In the genomic region with DNA sequence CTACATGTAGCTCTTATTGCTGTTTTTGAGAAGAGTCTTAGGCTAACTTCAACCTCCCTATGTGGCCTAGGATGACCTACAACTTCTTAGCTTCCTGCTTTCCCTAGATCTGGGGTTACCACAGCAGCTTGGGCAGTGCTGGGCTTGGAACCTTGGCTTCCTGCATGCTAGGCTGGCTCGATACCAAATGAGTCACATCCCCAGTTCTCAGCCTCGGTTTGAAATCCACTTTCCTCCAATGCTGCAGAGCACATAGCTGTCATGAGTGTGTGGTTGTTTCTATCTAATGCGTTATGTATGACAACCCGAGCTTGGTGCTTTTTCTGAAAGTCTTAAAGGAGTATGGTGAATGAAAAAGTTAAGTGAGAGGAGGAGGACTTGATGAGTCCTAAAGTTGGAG, we compare ENCODE assay signal across 9 mouse cellular contexts. TPM values are rescaled to one million over a fixed set of nuclear protein-coding genes. Genes with fewer than 3 reads are reported as not detected.
DNase-seq lines count a peak whose midpoint lies in the region; ATAC-seq lines count a peak whose summit lies in the region.
"Had no signal": no experiment of that assay in that cellular context is flagged by ENCODE, and none has a peak within 500 bp of the region (broad histone marks: within the 10 kb centered on the region; RNA-seq: fewer than 3 reads in every experiment).

No protein-coding gene starts in this region.

- H3K27me3 ChIP-seq in midbrain, embryonic 13.5 days, result no peaks in the 10 kb centered on the region
- no peaks in the 10 kb centered on the region for H3K27me3 ChIP-seq in neural tube, embryonic 15.5 days (replicated peaks)
- no peaks in the 10 kb centered on the region for H3K27me3 ChIP-seq in forebrain, embryonic 13.5 days
- H3K27me3 ChIP-seq: forebrain, embryonic 15.5 days; limb, embryonic 13.5 days had no signal

- WGBS in midbrain, embryonic 13.5 days, result 86% methylated on average over 4 of the region's 4 CpGs
- 89% methylated on average over 4 of the region's 4 CpGs for WGBS in neural tube, embryonic 15.5 days
- WGBS in forebrain, embryonic 13.5 days, result 80% methylated on average over 4 of the region's 4 CpGs

- H3K9ac ChIP-seq in midbrain, embryonic 13.5 days (replicated peaks), result no peak overlapping the region
- H3K9ac ChIP-seq in neural tube, embryonic 15.5 days (replicated peaks), result no peak overlapping the region
- no peak overlapping the region for H3K9ac ChIP-seq in forebrain, embryonic 13.5 days
- H3K9ac ChIP-seq: forebrain, embryonic 15.5 days; limb, embryonic 13.5 days had no signal

- no peak for ATAC-seq in midbrain, embryonic 13.5 days
- ATAC-seq in neural tube, embryonic 15.5 days (ENCODE audit: low FRiP score), result no peak
- ATAC-seq in forebrain, embryonic 13.5 days, result no peak
- ATAC-seq: forebrain, embryonic 15.5 days had no signal

- no peaks in the 10 kb centered on the region for H3K4me1 ChIP-seq in midbrain, embryonic 13.5 days (replicated peaks)
- no peaks in the 10 kb centered on the region for H3K4me1 ChIP-seq in neural tube, embryonic 15.5 days
- 0 out of 2 replicates have a peak, but pooled peaks cover 3% of the 10 kb centered on the region for H3K4me1 ChIP-seq in forebrain, embryonic 13.5 days
- H3K4me1 ChIP-seq: limb, embryonic 13.5 days had no signal

- no peaks in the 10 kb centered on the region for H3K9me3 ChIP-seq in midbrain, embryonic 13.5 days
- no peaks in the 10 kb centered on the region for H3K9me3 ChIP-seq in neural tube, embryonic 15.5 days (replicated peaks)
- H3K9me3 ChIP-seq in forebrain, embryonic 13.5 days (replicated peaks), result no peaks in the 10 kb centered on the region
- H3K9me3 ChIP-seq: forebrain, embryonic 15.5 days; limb, embryonic 13.5 days had no signal

- H3K4me3 ChIP-seq in midbrain, embryonic 13.5 days (replicated peaks), result no peak overlapping the region
- no peak overlapping the region for H3K4me3 ChIP-seq in neural tube, embryonic 15.5 days (replicated peaks)
- no peak overlapping the region for H3K4me3 ChIP-seq in forebrain, embryonic 13.5 days
- H3K4me3 ChIP-seq: forebrain, embryonic 15.5 days; limb, embryonic 13.5 days had no signal

- H3K27ac ChIP-seq in midbrain, embryonic 13.5 days, result no peak overlapping the region
- no peak overlapping the region for H3K27ac ChIP-seq in neural tube, embryonic 15.5 days (replicated peaks)
- no peak overlapping the region for H3K27ac ChIP-seq in forebrain, embryonic 13.5 days
- H3K27ac ChIP-seq: forebrain, embryonic 15.5 days; limb, embryonic 13.5 days had no signal

- no peaks in the 10 kb centered on the region for H3K36me3 ChIP-seq in midbrain, embryonic 13.5 days
- no peaks in the 10 kb centered on the region for H3K36me3 ChIP-seq in neural tube, embryonic 15.5 days
- no peaks in the 10 kb centered on the region for H3K36me3 ChIP-seq in forebrain, embryonic 13.5 days (ENCODE audit: poor library complexity, severe bottlenecking)
- H3K36me3 ChIP-seq: forebrain, embryonic 15.5 days; limb, embryonic 13.5 days had no signal

- H3K4me2 ChIP-seq in midbrain, embryonic 13.5 days (replicated peaks), result no peak overlapping the region
- H3K4me2 ChIP-seq in neural tube, embryonic 15.5 days, result no peak overlapping the region
- no peak overlapping the region for H3K4me2 ChIP-seq in forebrain, embryonic 13.5 days
- H3K4me2 ChIP-seq: forebrain, embryonic 15.5 days; limb, embryonic 13.5 days had no signal

- peak; percentile 49 for DNase-seq in urinary bladder, postnatal 14 days (ENCODE audit: low spot score)
- no peak for DNase-seq in urinary bladder, adult 2 months (ENCODE audit: low spot score)
- DNase-seq in fibroblast of lung, adult 2 months (ENCODE audit: low read depth), result peak; percentile 83
- DNase-seq in kidney, postnatal 10 days, result peak; percentile 45

RNA-seq across cellular contexts. Expression of a gene that starts 31.4 kb away (rescaled TPM):
- 2.2 TPM in 2 replicates for polyA plus RNA-seq in urinary bladder, adult 2 months (2012; rRNA removed)
- 0.15 TPM in 1 of 2 replicates, not detected in the other for polyA plus RNA-seq in midbrain, embryonic 13.5 days (2015; fragmentation: Nextera tagmentation; extraction: Ambion mirVana)
- 0.26 and 0.28 TPM in 2 replicates for polyA plus RNA-seq in neural tube, embryonic 15.5 days (2015; fragmentation: Nextera tagmentation; extraction: Ambion mirVana)
- not detected in 2 replicates for polyA plus RNA-seq in forebrain, embryonic 13.5 days (2015; fragmentation: Nextera tagmentation; extraction: Ambion mirVana)
- polyA plus RNA-seq: forebrain, embryonic 15.5 days had no signal
